Mouse (Mus musculus): Measurements from ENCODE around the gene Rpl27a.

DNA sequence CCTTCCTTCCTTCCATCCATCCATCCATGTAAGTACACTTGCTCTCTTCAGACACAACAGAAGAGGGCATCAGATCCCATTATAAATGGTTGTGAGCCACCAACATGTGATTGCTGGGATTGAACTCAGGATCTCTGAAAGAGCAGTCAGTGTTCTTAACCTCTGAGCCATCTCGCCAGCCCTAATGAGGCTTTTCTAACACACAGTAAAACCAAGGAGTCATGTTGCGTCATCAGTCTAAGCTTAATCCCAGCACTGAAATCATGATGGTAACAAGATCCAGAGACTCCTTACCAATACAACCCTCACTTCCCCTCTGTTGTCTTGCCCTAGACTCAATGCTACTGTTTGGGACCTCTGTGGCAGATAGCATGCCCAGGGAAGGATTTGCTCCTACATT is 27.2 kb downstream of the Rpl27a start:
- no peak for TF ChIP-seq CTCF (IDR thresholded peaks at IDR 0.05; ENCODE audit: low read depth, low read length)
- TF ChIP-seq POLR2A (IDR thresholded peaks at IDR 0.05; ENCODE audit: borderline replicate concordance, low read depth, low read length), result no peak
